Mouse (Mus musculus) olfactory bulb, adult 2 months (tissue): ENCODE measurements around the gene Abhd16b.

Experiments used
- CTCF ChIP-seq: fragments of 200-500 bp; IDR thresholded peaks from 2 replicates; pipeline ENCODE4 v1.5.1; 2012; ENCODE audit warnings: low read depth, mild to moderate bottlenecking, low read length, moderate library complexity; ENCODE audit not compliant: insufficient read depth
- POLR2A ChIP-seq: fragments of 200-500 bp; IDR thresholded peaks from 2 replicates; pipeline ENCODE4 v1.6.1; 2012; ENCODE audit warnings: mild to moderate bottlenecking, low read depth, low read length, moderate library complexity; ENCODE audit not compliant: insufficient read depth

DNA sequence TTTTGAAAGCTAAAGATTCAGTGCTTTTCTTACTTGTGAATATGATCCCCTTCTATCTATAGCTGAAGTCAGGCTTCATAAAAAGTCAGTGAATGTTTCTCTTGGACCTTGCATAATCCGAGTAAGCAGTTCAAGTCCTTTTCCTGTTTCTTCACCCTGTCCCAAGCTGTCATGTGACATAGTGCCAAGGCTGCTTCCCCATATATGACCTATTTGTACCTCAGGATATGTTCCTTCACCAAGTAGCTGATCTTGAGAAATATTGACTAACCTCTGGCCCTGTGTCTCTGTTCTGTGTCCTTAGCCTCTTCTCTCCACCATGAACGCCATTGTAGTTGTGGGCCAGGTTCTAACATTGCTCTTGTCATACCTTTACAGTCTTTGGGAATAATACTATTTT lies 43.4 kb downstream of the Abhd16b start:
- TF ChIP-seq CTCF (no peak), POLR2A (no peak)
